ENCODE assay signal across 17 mouse cellular contexts in the genomic region with DNA sequence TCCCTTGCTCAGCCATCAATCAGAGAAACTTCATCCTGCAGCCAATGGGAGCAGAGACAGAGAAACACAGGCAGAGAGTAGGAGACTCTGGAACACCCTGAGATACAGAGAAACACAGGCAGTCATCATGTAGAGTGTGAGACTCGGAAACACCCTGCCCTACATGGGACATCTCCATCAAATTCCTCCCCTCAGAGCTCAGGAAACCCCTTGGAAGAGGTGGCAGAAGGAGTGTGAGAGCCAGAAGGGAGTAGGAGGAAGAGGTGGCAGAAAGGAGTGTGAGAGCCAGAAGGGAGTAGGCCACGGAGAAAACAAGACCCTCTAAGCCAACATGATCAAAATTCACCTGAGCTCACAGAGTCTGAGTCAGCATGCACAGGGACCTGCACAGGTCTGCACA.
"Had no signal": no experiment of that assay in that cellular context is flagged by ENCODE, and none has a peak within 500 bp of the region (broad histone marks: within the 10 kb centered on the region; RNA-seq: fewer than 3 reads in every experiment).

No protein-coding gene starts in this region.

- H3K27me3 ChIP-seq: lung, embryonic 15.5 days; megakaryocyte, embryonic 14.5 days; midbrain, embryonic 12.5 days; midbrain, embryonic 15.5 days; neural tube, embryonic 12.5 days; stomach, embryonic 15.5 days had no signal

- ATAC-seq: lung, postnatal 0 days; midbrain, embryonic 15.5 days had no signal

- H3K4me3 ChIP-seq: lung, embryonic 15.5 days; megakaryocyte, embryonic 14.5 days; midbrain, embryonic 12.5 days; midbrain, embryonic 15.5 days; neural tube, embryonic 12.5 days; stomach, embryonic 15.5 days had no signal

- H3K27ac ChIP-seq: liver, embryonic 14.5 days; lung, embryonic 15.5 days; macrophage; midbrain, embryonic 12.5 days; midbrain, embryonic 15.5 days; neural tube, embryonic 12.5 days; stomach, embryonic 15.5 days; stomach, postnatal 0 days had no signal

- H3K9me3 ChIP-seq: lung, embryonic 15.5 days; midbrain, embryonic 12.5 days; midbrain, embryonic 15.5 days; neural tube, embryonic 12.5 days; stomach, embryonic 15.5 days had no signal

- H3K4me2 ChIP-seq: lung, embryonic 15.5 days; midbrain, embryonic 12.5 days; midbrain, embryonic 15.5 days; neural tube, embryonic 12.5 days; stomach, embryonic 15.5 days had no signal

- DNase-seq: lung, adult 2 months; lung, postnatal 14 days; lung, postnatal 36 days; right cerebral cortex, postnatal 25 days; thymus, adult 2 months; thymus, postnatal 25 days; thymus, postnatal 4 days had no signal

- H3K4me1 ChIP-seq: lung, embryonic 15.5 days; midbrain, embryonic 12.5 days; midbrain, embryonic 15.5 days; neural tube, embryonic 12.5 days; stomach, embryonic 15.5 days had no signal

- H3K9ac ChIP-seq: liver, embryonic 14.5 days; lung, embryonic 15.5 days; midbrain, embryonic 12.5 days; midbrain, embryonic 15.5 days; neural tube, embryonic 12.5 days; stomach, embryonic 15.5 days had no signal

- H3K36me3 ChIP-seq: lung, embryonic 15.5 days; midbrain, embryonic 12.5 days; midbrain, embryonic 15.5 days; neural tube, embryonic 12.5 days; stomach, embryonic 15.5 days had no signal
